Mouse (Mus musculus): Measurements from ENCODE around the gene Mcts2. TPM values are rescaled to one million over a fixed set of nuclear protein-coding genes. Genes with fewer than 3 reads are reported as not detected.

Mcts2 gene
- polyA plus RNA-seq, 1 experiment, result 27.0 TPM

GRCm38 (mm10) chr2:152729013-152729635, 42.3 kb downstream of the Mcts2 start:
- Histone ChIP-seq H3ac (ENCODE audit: control insufficient read depth, insufficient read length) (no peak overlapping the region), H3K36me3 (ENCODE audit: control insufficient read depth, insufficient read depth) (no peaks in the 10 kb centered on the region), H3K4me2 (ENCODE audit: low read depth) (peak overlapping the region; percentile 48), H3K27me3 (ENCODE audit: control insufficient read depth, insufficient read depth, insufficient read length) (no peaks in the 10 kb centered on the region), H3K4me3 (no peak overlapping the region), H3K79me2 (ENCODE audit: control insufficient read depth, insufficient read depth) (no peaks in the 10 kb centered on the region)
- TF ChIP-seq TCF3 (IDR thresholded peaks at IDR 0.05; ENCODE audit: insufficient read length, low read depth), result no peak
- TF ChIP-seq TCF12 (IDR thresholded peaks at IDR 0.05; ENCODE audit: insufficient read depth, poor library complexity, severe bottlenecking), result no peak
- TF ChIP-seq POLR2AphosphoS2 (IDR thresholded peaks at IDR 0.05; ENCODE audit: insufficient read length, low read depth), result no peak
- TF ChIP-seq REST (IDR thresholded peaks at IDR 0.05; ENCODE audit: insufficient read depth, insufficient read length), result no peak
- no peak for TF ChIP-seq CEBPB (IDR thresholded peaks at IDR 0.05; ENCODE audit: insufficient read depth, poor library complexity, severe bottlenecking)
- no peak for TF ChIP-seq USF1 (IDR thresholded peaks at IDR 0.05; ENCODE audit: low read depth)
- no peak for TF ChIP-seq SRF (IDR thresholded peaks at IDR 0.05; ENCODE audit: control insufficient read depth, insufficient read length, low read depth)
- no peak for TF ChIP-seq E2F4 (IDR thresholded peaks at IDR 0.05; ENCODE audit: insufficient read depth)
- TF ChIP-seq MYOD1 (IDR thresholded peaks at IDR 0.05; ENCODE audit: control insufficient read depth in 1 of 3, insufficient read length in 2 of 3, low read depth in 2 of 3), result no peak
- TF ChIP-seq POLR2A (IDR thresholded peaks at IDR 0.05; ENCODE audit: insufficient read length, low read depth), result no peak
- no peak for TF ChIP-seq MYOG (IDR thresholded peaks at IDR 0.05; ENCODE audit: control insufficient read depth in 1 of 3, insufficient read depth in 1 of 3, insufficient read length in 2 of 3, low read depth in 2 of 3)
- no peak for TF ChIP-seq MAX (IDR thresholded peaks at IDR 0.05; ENCODE audit: low read depth)

GRCm38 (mm10) chr2:152729636-152730020, 42.8 kb downstream of the Mcts2 start:
- Histone ChIP-seq H3K27me3 (ENCODE audit: control insufficient read depth, insufficient read depth, insufficient read length) (no peaks in the 10 kb centered on the region), H3K4me3 (no peak overlapping the region), H3K4me2 (ENCODE audit: low read depth) (peak overlapping the region; percentile 48), H3K79me2 (ENCODE audit: control insufficient read depth, insufficient read depth) (no peaks in the 10 kb centered on the region), H3ac (ENCODE audit: control insufficient read depth, insufficient read length) (no peak overlapping the region), H3K36me3 (ENCODE audit: control insufficient read depth, insufficient read depth) (no peaks in the 10 kb centered on the region)
- peak in 1 of 3 experiments; percentile 25 for TF ChIP-seq MYOG (IDR thresholded peaks at IDR 0.05; ENCODE audit: control insufficient read depth in 1 of 3, insufficient read depth in 1 of 3, insufficient read length in 2 of 3, low read depth in 2 of 3)
- peak; percentile 16 for TF ChIP-seq TCF3 (IDR thresholded peaks at IDR 0.05; ENCODE audit: insufficient read length, low read depth)
- TF ChIP-seq USF1 (IDR thresholded peaks at IDR 0.05; ENCODE audit: low read depth), result peak; percentile 84
- no peak for TF ChIP-seq REST (IDR thresholded peaks at IDR 0.05; ENCODE audit: insufficient read depth, insufficient read length)

- no peaks in the 10 kb centered on the region for H3K36me3 ChIP-seq (ENCODE audit: control insufficient read depth, insufficient read depth)
- no peak overlapping the region for H3K4me2 ChIP-seq (ENCODE audit: low read depth)
- no peaks in the 10 kb centered on the region for H3K27me3 ChIP-seq (ENCODE audit: control insufficient read depth, insufficient read depth, insufficient read length)
- peaks cover 19% of the 10 kb centered on the region for H3K79me2 ChIP-seq (ENCODE audit: control insufficient read depth, insufficient read depth)
- TF ChIP-seq POLR2AphosphoS2 (IDR thresholded peaks at IDR 0.05; ENCODE audit: insufficient read length, low read depth) (no peak), TCF12 (IDR thresholded peaks at IDR 0.05; ENCODE audit: insufficient read depth, poor library complexity, severe bottlenecking) (no peak), E2F4 (IDR thresholded peaks at IDR 0.05; ENCODE audit: insufficient read depth) (no peak), TCF3 (IDR thresholded peaks at IDR 0.05; ENCODE audit: insufficient read length, low read depth) (no peak), USF1 (IDR thresholded peaks at IDR 0.05; ENCODE audit: low read depth) (no peak), SRF (IDR thresholded peaks at IDR 0.05; ENCODE audit: control insufficient read depth, insufficient read length, low read depth) (no peak), CEBPB (IDR thresholded peaks at IDR 0.05; ENCODE audit: insufficient read depth, poor library complexity, severe bottlenecking) (no peak), REST (IDR thresholded peaks at IDR 0.05; ENCODE audit: insufficient read depth, insufficient read length) (no peak), MYOD1 (IDR thresholded peaks at IDR 0.05; ENCODE audit: control insufficient read depth in 1 of 3, insufficient read length in 2 of 3, low read depth in 2 of 3) (no peak), MAX (IDR thresholded peaks at IDR 0.05; ENCODE audit: low read depth) (no peak), MYOG (IDR thresholded peaks at IDR 0.05; ENCODE audit: control insufficient read depth in 1 of 3, insufficient read depth in 1 of 3, insufficient read length in 2 of 3, low read depth in 2 of 3) (no peak), POLR2A (IDR thresholded peaks at IDR 0.05; ENCODE audit: insufficient read length, low read depth) (no peak)
- no peak overlapping the region for H3ac ChIP-seq (ENCODE audit: control insufficient read depth, insufficient read length)
- no peak overlapping the region for H3K4me3 ChIP-seq
Observed at GRCm38 (mm10) chr2:152733201-152733600, 46.4 kb downstream of the Mcts2 start.

- Histone ChIP-seq H3K36me3 (ENCODE audit: control insufficient read depth, insufficient read depth) (no peaks in the 10 kb centered on the region), H3K4me2 (ENCODE audit: low read depth) (peak overlapping the region; percentile 57), H3ac (ENCODE audit: control insufficient read depth, insufficient read length) (no peak overlapping the region), H3K79me2 (ENCODE audit: control insufficient read depth, insufficient read depth) (peaks cover 24% of the 10 kb centered on the region), H3K27me3 (ENCODE audit: control insufficient read depth, insufficient read depth, insufficient read length) (no peaks in the 10 kb centered on the region), H3K4me3 (peak overlapping the region; percentile 97)
- TF ChIP-seq POLR2AphosphoS2 (IDR thresholded peaks at IDR 0.05; ENCODE audit: insufficient read length, low read depth), result no peak
- no peak for TF ChIP-seq CEBPB (IDR thresholded peaks at IDR 0.05; ENCODE audit: insufficient read depth, poor library complexity, severe bottlenecking)
- TF ChIP-seq POLR2A (IDR thresholded peaks at IDR 0.05; ENCODE audit: insufficient read length, low read depth), result no peak
- TF ChIP-seq USF1 (IDR thresholded peaks at IDR 0.05; ENCODE audit: low read depth), result no peak
- TF ChIP-seq TCF3 (IDR thresholded peaks at IDR 0.05; ENCODE audit: insufficient read length, low read depth), result no peak
- no peak for TF ChIP-seq REST (IDR thresholded peaks at IDR 0.05; ENCODE audit: insufficient read depth, insufficient read length)
- TF ChIP-seq MYOG (IDR thresholded peaks at IDR 0.05; ENCODE audit: control insufficient read depth in 1 of 3, insufficient read depth in 1 of 3, insufficient read length in 2 of 3, low read depth in 2 of 3), result no peak
- TF ChIP-seq TCF12 (IDR thresholded peaks at IDR 0.05; ENCODE audit: insufficient read depth, poor library complexity, severe bottlenecking), result no peak
- no peak for TF ChIP-seq MYOD1 (IDR thresholded peaks at IDR 0.05; ENCODE audit: control insufficient read depth in 1 of 3, insufficient read length in 2 of 3, low read depth in 2 of 3)
- no peak for TF ChIP-seq E2F4 (IDR thresholded peaks at IDR 0.05; ENCODE audit: insufficient read depth)
- no peak for TF ChIP-seq MAX (IDR thresholded peaks at IDR 0.05; ENCODE audit: low read depth)
- no peak for TF ChIP-seq SRF (IDR thresholded peaks at IDR 0.05; ENCODE audit: control insufficient read depth, insufficient read length, low read depth)
Observed at GRCm38 (mm10) chr2:152734501-152734900, 47.7 kb downstream of the Mcts2 start.

Data from myocyte (in vitro differentiated cells).